Mouse (Mus musculus): ENCODE data around the gene Foxk1. TPM values are rescaled to one million over a fixed set of nuclear protein-coding genes. Genes with fewer than 3 reads are reported as not detected.

Foxk1 gene
- polyA plus RNA-seq, 1 experiment from 2014 or later: 6.0 TPM

DNA sequence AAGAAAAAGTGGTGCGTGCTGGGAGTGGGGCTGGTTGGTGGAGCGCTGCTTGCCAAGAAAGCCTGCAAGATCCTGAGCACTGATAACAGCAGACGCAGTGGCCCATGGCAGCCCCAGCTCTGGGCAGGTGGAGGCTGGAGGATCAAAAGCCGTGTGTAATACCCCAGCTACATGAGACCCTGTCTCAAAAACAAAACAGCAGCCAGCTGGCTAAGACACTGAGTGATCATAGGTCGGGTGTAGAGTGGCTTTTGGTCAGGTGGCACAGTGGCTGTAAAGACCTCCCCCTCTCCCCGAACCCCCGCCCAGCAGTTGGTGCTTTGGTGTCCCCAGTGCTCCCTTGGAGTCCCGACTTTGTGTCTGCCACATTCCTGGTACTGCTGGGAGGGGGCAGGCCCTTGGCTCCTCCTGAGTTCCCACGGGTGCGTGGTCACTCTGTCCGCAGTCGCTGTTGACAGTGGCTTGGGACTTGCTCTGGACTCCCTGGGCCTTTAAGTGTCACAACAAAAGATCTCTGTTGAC, 38.7 kb downstream of the Foxk1 start:
- Histone ChIP-seq H3K4me2 (peak overlapping the region; percentile 51), H3K9me3 (replicated peaks) (no peaks in the 10 kb centered on the region), H3K27me3 (replicated peaks) (no peaks in the 10 kb centered on the region), H3K36me3 (peaks cover 23% of the 10 kb centered on the region), H3K4me1 (peaks cover 50% of the 10 kb centered on the region), H3K4me3 (replicated peaks) (peak overlapping the region; percentile 19; the same call in 1 of the 2 replicates), H3K27ac (replicated peaks) (peak overlapping the region; percentile 74), H3K9ac (replicated peaks) (no peak overlapping the region)
- WGBS: 5% methylated on average over 12 of the region's 12 CpGs
- ATAC-seq (ENCODE audit: low FRiP score): peak; percentile 56

DNA sequence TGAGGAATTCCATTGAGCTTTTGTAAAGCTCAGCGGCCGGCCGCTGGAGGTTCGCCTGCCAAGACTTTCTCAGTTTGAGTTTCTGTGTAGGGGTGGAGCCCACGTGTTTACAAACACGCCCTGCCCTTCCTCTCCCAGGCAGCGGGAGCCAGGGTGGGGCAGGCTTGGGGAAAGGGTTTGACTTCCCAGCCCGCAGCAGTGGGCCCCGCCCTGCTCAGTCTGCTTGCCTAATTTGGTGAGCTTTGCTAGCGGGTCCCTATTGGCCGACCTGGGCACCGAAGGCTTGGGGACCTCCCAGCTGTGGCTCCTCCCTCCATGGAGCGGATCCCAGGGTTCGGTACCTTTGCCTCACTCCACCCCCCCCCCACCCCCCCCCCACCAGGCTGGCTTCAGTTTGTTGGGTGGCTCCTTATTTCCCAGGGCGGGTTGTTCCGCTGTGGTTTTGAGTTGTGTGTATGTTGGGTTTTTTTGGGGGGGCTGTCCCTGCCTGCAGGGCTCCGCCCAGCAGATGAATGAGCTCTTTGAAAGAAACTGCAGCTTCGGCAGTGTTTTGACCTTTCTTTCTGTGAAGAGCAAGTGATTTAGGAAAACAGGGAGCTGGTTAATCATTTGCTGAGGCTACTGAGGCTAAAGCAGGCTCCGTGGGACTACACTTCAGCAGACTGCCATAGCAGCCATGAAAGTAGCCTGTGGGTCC, 39.3 kb downstream of the Foxk1 start:
- 2% methylated on average over 18 of the region's 19 CpGs for WGBS
- Histone ChIP-seq H3K9me3 (replicated peaks) (no peaks in the 10 kb centered on the region), H3K36me3 (peaks cover 17% of the 10 kb centered on the region), H3K9ac (replicated peaks) (no peak overlapping the region), H3K4me1 (peaks cover 55% of the 10 kb centered on the region), H3K27ac (replicated peaks) (peak overlapping the region; percentile 74), H3K4me3 (replicated peaks) (peak overlapping the region; percentile 19; the same call in 1 of the 2 replicates), H3K27me3 (replicated peaks) (no peaks in the 10 kb centered on the region), H3K4me2 (peak overlapping the region; percentile 51)
- ATAC-seq (ENCODE audit: low FRiP score): peak; percentile 84

DNA sequence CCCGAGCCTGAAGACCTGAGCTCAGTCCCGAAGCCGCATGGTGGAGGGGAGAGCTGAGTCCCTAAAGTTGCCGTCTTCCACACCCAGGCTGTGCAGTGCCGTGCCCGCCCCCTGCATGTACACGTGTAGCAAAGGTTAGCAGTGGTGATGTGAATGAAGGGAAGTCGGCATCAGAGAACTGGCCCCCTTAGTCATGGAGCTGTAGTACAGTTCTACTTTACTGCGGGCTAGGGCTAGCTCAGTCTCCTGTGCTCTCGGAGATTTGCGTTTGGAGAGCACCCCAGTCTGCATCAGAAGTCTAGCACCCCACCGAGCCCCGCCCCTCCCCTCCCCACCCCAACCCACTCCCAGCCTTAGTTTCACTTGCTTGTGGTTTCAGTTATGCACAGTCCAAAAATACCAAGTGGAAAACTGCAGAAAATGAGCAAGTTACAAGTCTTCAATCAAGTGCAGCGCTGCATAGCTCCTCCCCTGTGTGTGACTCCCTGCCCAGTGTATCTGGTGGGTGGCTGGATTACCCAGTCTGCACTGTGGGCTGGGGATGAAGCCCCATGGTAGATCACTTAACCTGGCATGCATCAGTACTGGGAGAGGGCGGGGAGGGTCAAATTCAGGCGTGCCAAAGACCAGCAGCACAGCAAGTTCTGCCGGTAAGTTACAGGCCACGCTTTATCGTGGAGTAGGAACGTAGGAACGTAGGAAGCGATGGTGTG, 40.2 kb downstream of the Foxk1 start:
- Histone ChIP-seq H3K9ac (replicated peaks) (no peak overlapping the region), H3K4me3 (replicated peaks) (no peak overlapping the region), H3K27me3 (replicated peaks) (no peaks in the 10 kb centered on the region), H3K36me3 (peaks cover 8% of the 10 kb centered on the region; the same call in 1 of the 2 replicates), H3K9me3 (replicated peaks) (no peaks in the 10 kb centered on the region), H3K4me2 (peak overlapping the region; percentile 51), H3K27ac (replicated peaks) (peak overlapping the region; percentile 74), H3K4me1 (peaks cover 58% of the 10 kb centered on the region)
- no peak for ATAC-seq (ENCODE audit: low FRiP score)
- 57% methylated on average over 22 of the region's 22 CpGs for WGBS

DNA sequence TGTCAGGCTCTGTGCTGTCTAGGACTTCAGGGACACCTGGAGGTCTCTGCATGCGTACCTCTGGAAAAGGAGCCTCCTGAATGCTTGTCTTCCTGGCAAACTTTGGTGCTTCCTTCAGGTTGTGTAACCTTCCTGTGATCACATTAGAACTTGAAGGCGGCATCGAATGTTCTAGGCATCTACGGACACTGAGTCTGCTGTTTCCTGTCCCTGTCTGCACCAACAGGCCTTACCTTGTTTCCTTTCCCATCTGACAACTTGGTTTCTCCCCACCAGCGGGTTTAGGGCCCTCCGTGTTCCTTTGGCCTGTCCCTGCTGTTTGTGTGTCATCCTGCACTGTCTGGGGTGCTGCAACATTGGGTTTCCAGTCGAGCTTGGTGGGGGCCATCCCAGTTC, 40.7 kb downstream of the Foxk1 start:
- no peaks in the 10 kb centered on the region for H3K9me3 ChIP-seq (replicated peaks)
- no peak overlapping the region for H3K9ac ChIP-seq (replicated peaks)
- WGBS: 86% methylated on average over 7 of the region's 7 CpGs
- H3K27me3 ChIP-seq (replicated peaks): no peaks in the 10 kb centered on the region
- H3K36me3 ChIP-seq: peaks cover 5% of the 10 kb centered on the region; the same call in 1 of the 2 replicates
- no peak overlapping the region for H3K4me2 ChIP-seq
- H3K4me3 ChIP-seq (replicated peaks): no peak overlapping the region
- H3K27ac ChIP-seq (replicated peaks): no peak overlapping the region; the same call in 1 of the 2 replicates
- ATAC-seq (ENCODE audit: low FRiP score): no peak
- H3K4me1 ChIP-seq: peaks cover 58% of the 10 kb centered on the region

DNA sequence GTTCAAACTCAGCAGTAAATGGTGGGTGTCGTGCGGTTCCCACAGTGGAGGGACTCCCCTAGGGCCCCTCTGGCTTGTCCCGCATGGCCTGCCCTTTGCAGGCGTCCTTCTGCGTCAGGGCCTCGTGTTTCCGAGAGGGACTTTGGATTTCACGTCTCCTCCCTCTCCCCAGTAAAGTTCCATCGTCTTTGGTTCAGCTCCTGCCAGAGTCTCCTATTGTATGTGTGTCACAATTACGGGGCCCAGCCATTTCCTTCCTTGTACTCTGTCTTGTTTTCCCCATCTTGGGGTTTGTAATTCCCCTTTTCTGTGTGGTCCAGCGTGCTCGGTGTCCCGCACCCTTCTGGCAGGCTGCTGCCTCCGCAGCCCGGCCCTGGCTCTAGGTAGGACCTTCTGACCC, 42.2 kb downstream of the Foxk1 start:
- Histone ChIP-seq H3K4me2 (no peak overlapping the region), H3K4me1 (peaks cover 67% of the 10 kb centered on the region), H3K27ac (replicated peaks) (no peak overlapping the region), H3K9me3 (replicated peaks) (no peaks in the 10 kb centered on the region), H3K36me3 (no peaks in the 10 kb centered on the region), H3K4me3 (replicated peaks) (no peak overlapping the region), H3K27me3 (replicated peaks) (no peaks in the 10 kb centered on the region), H3K9ac (replicated peaks) (no peak overlapping the region)
- 48% methylated on average over 15 of the region's 15 CpGs for WGBS
- ATAC-seq (ENCODE audit: low FRiP score): no peak

DNA sequence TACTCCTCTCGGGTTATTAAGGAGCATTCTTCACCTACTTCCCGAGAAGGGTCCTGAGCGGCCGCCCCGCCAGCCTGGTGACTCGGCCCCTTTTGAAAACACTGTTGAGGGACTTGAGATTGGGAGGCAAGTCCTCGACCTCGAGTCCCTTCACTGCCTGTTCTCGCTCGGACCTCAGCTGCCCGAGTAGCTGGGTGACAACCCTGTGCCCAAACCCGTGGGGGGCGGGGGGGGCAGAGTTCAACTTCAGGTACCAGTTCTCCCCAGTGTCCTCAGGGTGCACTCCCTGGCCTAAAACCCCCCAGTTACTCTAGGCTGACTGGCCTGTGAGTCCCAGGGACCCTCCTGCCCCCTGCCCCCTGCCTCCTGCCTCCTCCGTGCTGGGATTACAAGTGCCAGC, 42.7 kb downstream of the Foxk1 start:
- no peaks in the 10 kb centered on the region for H3K36me3 ChIP-seq
- WGBS: 64% methylated on average over 14 of the region's 14 CpGs
- no peaks in the 10 kb centered on the region for H3K27me3 ChIP-seq (replicated peaks)
- H3K4me2 ChIP-seq: no peak overlapping the region
- H3K4me1 ChIP-seq: peaks cover 63% of the 10 kb centered on the region
- no peak overlapping the region for H3K4me3 ChIP-seq (replicated peaks)
- ATAC-seq (ENCODE audit: low FRiP score): no peak
- H3K27ac ChIP-seq (replicated peaks): no peak overlapping the region
- no peaks in the 10 kb centered on the region for H3K9me3 ChIP-seq (replicated peaks)
- no peak overlapping the region for H3K9ac ChIP-seq (replicated peaks)

DNA sequence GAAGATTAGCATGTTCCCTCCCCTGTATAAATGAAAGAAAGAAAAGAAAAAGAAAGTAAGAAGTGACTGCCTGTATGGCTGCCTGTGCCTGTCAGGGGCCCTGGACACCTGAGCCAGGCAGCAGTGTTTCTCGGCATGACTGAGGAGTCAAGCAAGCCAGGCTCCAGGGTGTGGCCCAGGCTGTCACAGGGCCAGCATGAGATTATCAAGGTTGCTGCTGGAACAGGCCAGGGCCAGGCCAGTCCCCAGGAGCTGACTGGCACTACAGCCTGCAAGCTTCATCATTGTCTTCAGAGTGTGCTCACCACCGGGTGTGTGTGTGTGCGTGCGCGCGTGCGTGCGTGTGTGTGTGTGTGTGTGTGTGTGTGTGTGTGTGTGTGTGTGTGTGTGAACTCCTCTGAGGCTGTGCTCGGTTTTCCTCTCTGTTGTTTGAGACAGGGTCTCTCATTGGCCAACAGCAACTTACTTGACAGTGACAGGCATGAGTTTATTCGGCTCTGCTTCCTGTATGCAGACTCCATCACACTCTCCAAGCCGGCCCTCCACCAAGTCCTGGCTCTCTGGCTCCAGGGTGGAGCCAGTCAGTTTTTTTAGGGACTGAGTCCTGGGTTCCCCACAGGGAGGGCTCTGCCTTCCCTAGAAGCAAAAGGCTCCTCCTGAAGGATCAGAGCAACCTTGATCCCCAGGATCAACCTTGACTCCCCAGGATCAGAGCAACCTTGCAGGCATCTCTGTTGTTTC, 43.7 kb downstream of the Foxk1 start:
- WGBS: 72% methylated on average over 11 of the region's 11 CpGs
- peaks cover 4% of the 10 kb centered on the region; the same call in 1 of the 2 replicates for H3K36me3 ChIP-seq
- H3K27me3 ChIP-seq (replicated peaks): no peaks in the 10 kb centered on the region
- no peak overlapping the region for H3K4me3 ChIP-seq (replicated peaks)
- peaks cover 53% of the 10 kb centered on the region for H3K4me1 ChIP-seq
- no peak overlapping the region for H3K9ac ChIP-seq (replicated peaks)
- no peak for ATAC-seq (ENCODE audit: low FRiP score)
- H3K27ac ChIP-seq (replicated peaks): no peak overlapping the region; the same call in 1 of the 2 replicates
- H3K9me3 ChIP-seq (replicated peaks): no peaks in the 10 kb centered on the region
- no peak overlapping the region for H3K4me2 ChIP-seq

DNA sequence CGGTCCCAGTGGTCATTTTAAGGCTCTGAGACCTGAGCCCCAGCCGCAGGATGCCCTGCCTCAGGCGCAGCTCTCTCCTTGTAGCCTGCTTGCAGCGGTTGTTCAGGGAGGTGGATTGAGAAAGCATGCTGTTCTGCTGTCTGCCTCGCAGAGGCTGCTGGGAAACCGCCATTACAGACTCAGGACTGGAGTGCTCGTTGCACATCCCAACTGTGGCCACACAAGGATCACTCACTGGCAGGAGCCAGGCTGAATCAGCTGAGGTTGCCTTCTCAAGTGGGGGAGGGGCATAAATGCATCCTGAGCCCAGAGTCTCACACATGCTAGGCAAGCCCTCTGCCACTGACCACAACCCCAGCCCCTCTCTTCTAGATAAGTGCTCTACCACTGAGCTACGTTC, 44.4 kb downstream of the Foxk1 start:
- Histone ChIP-seq H3K9ac (replicated peaks) (no peak overlapping the region), H3K27me3 (replicated peaks) (no peaks in the 10 kb centered on the region), H3K36me3 (peaks cover 11% of the 10 kb centered on the region), H3K4me2 (no peak overlapping the region), H3K4me1 (peaks cover 46% of the 10 kb centered on the region), H3K9me3 (replicated peaks) (no peaks in the 10 kb centered on the region), H3K27ac (replicated peaks) (peak overlapping the region; percentile 49; the same call in 1 of the 2 replicates), H3K4me3 (replicated peaks) (no peak overlapping the region)
- WGBS: 44% methylated on average over 8 of the region's 8 CpGs
- ATAC-seq (ENCODE audit: low FRiP score): 0 out of 2 replicates have a peak, but pooled peaks have one; percentile 29

DNA sequence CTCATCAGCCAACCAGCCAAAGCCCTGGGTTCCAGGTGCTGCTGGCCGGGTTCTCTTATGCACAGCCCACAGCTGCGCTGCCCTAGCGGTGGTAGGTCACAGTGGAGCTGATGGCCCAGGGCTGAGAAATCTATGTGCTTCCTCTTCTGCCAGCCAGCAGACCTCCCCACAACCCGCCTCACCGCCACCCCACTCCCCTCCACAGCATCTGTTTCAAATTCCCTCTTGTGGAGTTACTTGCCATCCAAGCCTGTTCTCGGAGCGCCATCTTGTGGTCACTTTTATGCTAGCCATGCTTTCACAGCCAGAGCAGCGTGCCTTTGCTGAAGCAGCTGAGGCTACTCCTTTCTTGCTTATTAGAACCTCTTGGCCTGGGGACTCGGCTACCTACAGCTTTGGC, 46.8 kb downstream of the Foxk1 start:
- WGBS: 6% methylated on average over 9 of the region's 9 CpGs
- Histone ChIP-seq H3K4me3 (replicated peaks) (no peak overlapping the region), H3K36me3 (peaks cover 22% of the 10 kb centered on the region), H3K9me3 (replicated peaks) (no peaks in the 10 kb centered on the region), H3K4me1 (peaks cover 32% of the 10 kb centered on the region), H3K27me3 (replicated peaks) (no peaks in the 10 kb centered on the region), H3K4me2 (peak overlapping the region; percentile 32), H3K9ac (replicated peaks) (no peak overlapping the region), H3K27ac (replicated peaks) (peak overlapping the region; percentile 48; the same call in 1 of the 2 replicates)
- peak; percentile 67 for ATAC-seq (ENCODE audit: low FRiP score)

DNA sequence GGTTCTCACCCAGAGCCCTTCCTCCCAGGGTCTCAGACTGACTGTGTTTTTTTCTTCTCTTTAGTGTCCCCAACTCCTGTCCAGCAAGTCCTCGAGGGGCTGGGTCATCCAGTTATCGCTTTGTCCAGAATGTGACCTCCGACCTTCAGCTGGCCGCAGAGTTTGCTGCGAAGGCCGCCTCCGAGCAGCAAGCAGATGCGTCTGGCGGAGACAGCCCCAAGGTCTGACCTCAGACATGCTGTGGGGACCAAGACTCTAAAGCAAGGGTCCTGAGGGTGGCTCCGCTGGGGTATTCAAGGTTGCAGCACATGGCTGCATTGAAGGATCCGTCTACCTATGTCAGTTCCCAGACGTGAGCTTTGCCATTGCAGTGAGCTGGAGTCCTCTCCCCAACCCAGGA, 47.3 kb downstream of the Foxk1 start:
- WGBS: 73% methylated on average over 12 of the region's 12 CpGs
- Histone ChIP-seq H3K4me3 (replicated peaks) (no peak overlapping the region), H3K4me2 (no peak overlapping the region), H3K4me1 (peaks cover 26% of the 10 kb centered on the region), H3K27me3 (replicated peaks) (no peaks in the 10 kb centered on the region), H3K27ac (replicated peaks) (no peak overlapping the region), H3K9me3 (replicated peaks) (no peaks in the 10 kb centered on the region), H3K36me3 (peaks cover 26% of the 10 kb centered on the region), H3K9ac (replicated peaks) (no peak overlapping the region)
- ATAC-seq (ENCODE audit: low FRiP score): no peak

DNA sequence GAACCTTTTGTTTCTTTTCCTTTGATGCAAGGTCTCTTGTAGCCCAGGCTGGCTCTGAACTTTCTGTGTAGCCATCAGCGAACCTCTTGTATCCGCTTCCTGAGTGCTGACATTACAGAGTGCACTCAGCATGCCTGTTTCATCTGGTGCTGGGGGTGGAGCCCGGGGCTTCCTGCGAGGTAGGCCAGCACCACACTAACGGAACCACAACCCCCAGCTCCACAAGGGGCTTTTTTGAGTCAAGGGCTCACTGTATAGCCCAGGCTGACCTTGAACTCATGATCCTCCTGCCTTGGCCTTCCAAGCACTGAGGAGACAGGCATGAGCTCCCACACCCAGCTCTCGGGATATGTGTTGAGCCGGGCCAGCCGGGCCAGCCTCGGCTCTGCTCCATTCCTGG, 49.5 kb downstream of the Foxk1 start:
- Histone ChIP-seq H3K4me2 (no peak overlapping the region), H3K4me1 (peaks cover 12% of the 10 kb centered on the region), H3K36me3 (peaks cover 46% of the 10 kb centered on the region), H3K9me3 (replicated peaks) (no peaks in the 10 kb centered on the region), H3K4me3 (replicated peaks) (no peak overlapping the region), H3K27ac (replicated peaks) (no peak overlapping the region), H3K9ac (replicated peaks) (no peak overlapping the region), H3K27me3 (replicated peaks) (no peaks in the 10 kb centered on the region)
- 87% methylated on average over 9 of the region's 9 CpGs for WGBS
- no peak for ATAC-seq (ENCODE audit: low FRiP score)
